Mouse (Mus musculus) bone marrow macrophage, adult 2 months (primary cell): ENCODE data around the gene Psg22.

Experiments used
- CTCF ChIP-seq: IDR thresholded peaks from 2 replicates; pipeline ENCODE4 v1.5.1; 2012; ENCODE audit warnings: low read depth, mild to moderate bottlenecking, low read length, moderate library complexity
- POLR2A ChIP-seq: IDR thresholded peaks from 2 replicates; pipeline ENCODE4 v1.6.1; 2012; ENCODE audit warnings: mild to moderate bottlenecking, low read depth, low read length, borderline replicate concordance

DNA sequence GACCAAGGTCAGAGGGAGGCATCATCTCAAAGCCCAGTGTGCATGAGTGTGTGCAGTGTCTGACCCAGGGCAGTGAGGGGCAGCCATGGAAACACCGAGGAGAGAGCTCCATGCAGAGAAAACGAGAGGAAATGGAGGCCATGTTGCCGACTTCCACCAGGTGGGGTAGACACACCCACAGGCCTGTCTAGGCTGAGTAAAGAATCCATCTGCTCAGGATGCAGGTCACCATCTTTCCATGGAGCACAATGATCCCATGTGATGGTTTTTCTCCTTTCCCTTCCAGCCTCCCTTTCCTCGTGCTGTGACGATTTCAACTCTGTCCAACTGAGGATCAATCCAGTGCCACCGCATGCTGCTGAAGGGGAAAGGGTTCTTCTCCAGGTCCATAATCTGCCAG is 6.1 kb downstream of the Psg22 start:
- no peak for TF ChIP-seq CTCF
- TF ChIP-seq POLR2A: no peak
